Mouse (Mus musculus) hindbrain, embryonic 15.5 days (tissue): Measurements from ENCODE around the gene Samd7. TPM values are rescaled to one million over a fixed set of nuclear protein-coding genes. Genes with fewer than 3 reads are reported as not detected.

Experiments used
- polyA plus RNA-seq: library from polyadenylated mRNA; unstranded; fragments of >200 nt; fragmentation: Nextera tagmentation; extraction: Ambion mirVana; gene quantifications from 2 replicates; pipeline ENCODE4 v1.2.1, GENCODE M21; 2015

The Samd7 gene
- polyA plus RNA-seq, 1 experiment from 2014 or later: 0.06 TPM

Other genes starting within 250 kb of the Samd7 start
- 6.9 and 9.5 TPM in 2 replicates for gene Mecom, start 198.3 kb upstream of the Samd7 start, polyA plus RNA-seq
- 0.56 and 0.75 TPM in 2 replicates for gene Actrt3, start 146.4 kb upstream of the Samd7 start, polyA plus RNA-seq
- gene Mynn, start 144.2 kb upstream of the Samd7 start, polyA plus RNA-seq: 27.3 TPM in 2 replicates
- not detected in 2 replicates for gene Lrriq4, start 101.8 kb upstream of the Samd7 start, polyA plus RNA-seq
- 1.3 and 1.4 TPM in 2 replicates for gene Lrrc34, start 98.4 kb upstream of the Samd7 start, polyA plus RNA-seq
- 0.29 TPM in 1 of 2 replicates, not detected in the other for gene Lrrc31, start 46.5 kb upstream of the Samd7 start, polyA plus RNA-seq
- gene Sec62, start 46.6 kb downstream of the Samd7 start, polyA plus RNA-seq: 85.8 and 91.9 TPM in 2 replicates
- gene Gpr160, start 109.7 kb downstream of the Samd7 start, polyA plus RNA-seq: 1.4 and 1.6 TPM in 2 replicates
- 7.7 and 8.1 TPM in 2 replicates for gene Phc3, start 223.1 kb downstream of the Samd7 start, polyA plus RNA-seq
- 26.2 and 28.6 TPM in 2 replicates for gene Prkci, start 249.5 kb downstream of the Samd7 start, polyA plus RNA-seq